Mouse (Mus musculus): ENCODE data around the gene Xpnpep3. TPM values are rescaled to one million over a fixed set of nuclear protein-coding genes. Genes with fewer than 3 reads are reported as not detected.
"Not testable (repeated sequence)": the region's sequence is repeated elsewhere in the genome, so short reads cannot be mapped to it uniquely, and the experiment has no call there.

Gene Xpnpep3
- polyA plus RNA-seq, 1 experiment from 2014 or later, result 5.2 TPM

DNA sequence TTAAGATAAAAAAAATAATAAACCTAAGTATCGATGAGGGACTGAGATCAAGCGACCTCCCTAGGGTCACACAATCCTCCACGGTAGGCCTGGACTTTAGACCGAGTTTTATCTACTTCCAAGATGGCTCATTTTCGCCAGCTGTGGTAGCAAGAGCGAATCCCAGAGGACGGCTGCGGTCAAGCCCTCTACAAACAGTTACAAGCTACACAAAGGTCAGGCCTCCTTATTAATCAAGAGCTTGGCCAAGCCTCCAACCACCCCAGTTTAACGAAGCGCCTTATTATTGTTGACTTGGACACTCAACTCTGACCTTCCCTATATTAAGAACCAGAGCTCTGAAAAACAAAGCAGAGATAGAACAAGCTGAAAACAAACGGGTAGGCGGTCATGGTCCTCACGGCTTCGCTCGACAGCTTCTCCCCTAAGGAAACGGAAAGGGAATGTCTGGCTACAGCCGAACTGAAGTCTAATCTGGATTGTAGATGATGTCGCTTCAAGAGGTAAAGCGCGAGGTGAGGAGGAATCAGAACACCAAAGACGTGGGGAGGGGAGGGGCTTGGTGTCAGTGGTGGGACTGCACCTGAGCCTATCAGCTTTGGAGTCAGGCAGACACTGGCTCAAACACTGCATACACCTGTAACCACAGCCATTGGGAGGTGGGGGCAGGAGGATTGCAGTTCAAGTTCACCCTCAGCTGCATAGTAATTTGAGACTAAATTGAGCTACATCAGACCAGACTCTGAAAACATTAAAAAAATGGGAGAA, 79.7 kb downstream of the Xpnpep3 start:
- no peak overlapping the region for H3K27ac ChIP-seq (ENCODE audit: low read depth, low read length)
- H3K9ac ChIP-seq (ENCODE audit: low read length), result no peak overlapping the region
- no peaks in the 10 kb centered on the region for H3K4me1 ChIP-seq (ENCODE audit: control insufficient read depth, insufficient read depth, low read length)
- WGBS, result 68% methylated on average over 21 of the region's 21 CpGs
- peaks cover 15% of the 10 kb centered on the region for H3K36me3 ChIP-seq (ENCODE audit: control insufficient read depth, insufficient read depth, low read length)
- no peak for DNase-seq (ENCODE audit: low spot score)
- no peaks in the 10 kb centered on the region for H3K9me3 ChIP-seq (replicated peaks; ENCODE audit: control insufficient read depth, low read length)
- no peaks in the 10 kb centered on the region for H3K27me3 ChIP-seq (replicated peaks; ENCODE audit: control insufficient read depth, insufficient read depth, low read length)
- no peak overlapping the region for H3K4me3 ChIP-seq (ENCODE audit: low read depth, low read length)
- ATAC-seq, result no peak
- H3K4me2 ChIP-seq (ENCODE audit: low read length), result no peak overlapping the region

DNA sequence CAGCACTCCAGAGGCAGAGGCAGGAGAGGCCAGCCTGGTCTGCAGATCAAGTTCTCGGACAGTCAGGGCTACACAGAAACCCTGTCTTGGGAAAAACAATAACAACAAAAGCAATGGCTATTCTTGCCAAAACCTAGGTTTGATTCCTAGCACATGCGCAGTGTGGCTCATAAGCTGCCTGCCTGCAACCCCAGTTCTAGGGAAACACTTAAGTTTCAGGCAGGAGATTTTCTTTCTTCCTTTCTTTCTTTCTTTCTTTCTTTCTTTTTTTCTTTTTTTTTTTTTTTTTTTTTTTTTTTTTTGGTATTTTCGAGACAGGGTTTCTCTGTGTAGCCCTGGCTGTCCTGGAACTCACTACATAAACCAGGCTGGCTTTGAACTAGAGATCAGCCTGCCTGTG, 80.3 kb downstream of the Xpnpep3 start:
- not testable (repeated sequence) for H3K9me3 ChIP-seq (replicated peaks; ENCODE audit: control insufficient read depth, low read length); ATAC-seq; H3K4me2 ChIP-seq (ENCODE audit: low read length); H3K27ac ChIP-seq (ENCODE audit: low read depth, low read length); H3K27me3 ChIP-seq (replicated peaks; ENCODE audit: control insufficient read depth, insufficient read depth, low read length); H3K9ac ChIP-seq (ENCODE audit: low read length); DNase-seq (ENCODE audit: low spot score); H3K4me1 ChIP-seq (ENCODE audit: control insufficient read depth, insufficient read depth, low read length); H3K4me3 ChIP-seq (ENCODE audit: low read depth, low read length); H3K36me3 ChIP-seq (ENCODE audit: control insufficient read depth, insufficient read depth, low read length)
- 63% methylated on average over 3 of the region's 3 CpGs for WGBS

DNA sequence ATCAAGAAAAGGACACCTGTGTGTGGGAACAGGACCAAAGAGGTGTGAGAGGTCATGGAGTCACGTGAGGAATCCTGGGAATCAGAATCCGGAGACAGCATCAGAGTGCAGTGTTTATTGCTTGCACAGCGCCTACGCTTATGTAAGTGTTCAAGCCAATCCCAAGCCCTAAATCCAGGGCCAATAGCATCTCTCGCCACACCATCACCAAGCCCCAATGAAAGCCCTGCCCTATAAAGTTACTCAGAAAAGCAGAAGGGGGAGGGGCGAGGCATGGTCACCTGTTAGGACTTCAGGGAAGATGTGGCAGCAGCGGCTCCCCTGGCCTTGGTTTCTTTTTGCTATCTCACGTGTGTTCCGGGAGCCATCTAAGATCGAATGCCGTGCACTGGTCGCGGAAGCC, 81.0 kb downstream of the Xpnpep3 start:
- 16% methylated on average over 13 of the region's 13 CpGs for WGBS
- peaks cover 2% of the 10 kb centered on the region; the same call in 1 of the 2 replicates for H3K36me3 ChIP-seq (ENCODE audit: control insufficient read depth, insufficient read depth, low read length)
- ATAC-seq (no peak), DNase-seq (ENCODE audit: low spot score) (peak; percentile 25)
- H3K4me3 ChIP-seq (ENCODE audit: low read depth, low read length), result no peak overlapping the region
- no peaks in the 10 kb centered on the region for H3K27me3 ChIP-seq (replicated peaks; ENCODE audit: control insufficient read depth, insufficient read depth, low read length)
- H3K9ac ChIP-seq (ENCODE audit: low read length), result no peak overlapping the region
- H3K9me3 ChIP-seq (replicated peaks; ENCODE audit: control insufficient read depth, low read length), result no peaks in the 10 kb centered on the region
- no peaks in the 10 kb centered on the region for H3K4me1 ChIP-seq (ENCODE audit: control insufficient read depth, insufficient read depth, low read length)
- peak overlapping the region; percentile 38; the same call in 1 of the 2 replicates for H3K4me2 ChIP-seq (ENCODE audit: low read length)
- no peak overlapping the region for H3K27ac ChIP-seq (ENCODE audit: low read depth, low read length)

DNA sequence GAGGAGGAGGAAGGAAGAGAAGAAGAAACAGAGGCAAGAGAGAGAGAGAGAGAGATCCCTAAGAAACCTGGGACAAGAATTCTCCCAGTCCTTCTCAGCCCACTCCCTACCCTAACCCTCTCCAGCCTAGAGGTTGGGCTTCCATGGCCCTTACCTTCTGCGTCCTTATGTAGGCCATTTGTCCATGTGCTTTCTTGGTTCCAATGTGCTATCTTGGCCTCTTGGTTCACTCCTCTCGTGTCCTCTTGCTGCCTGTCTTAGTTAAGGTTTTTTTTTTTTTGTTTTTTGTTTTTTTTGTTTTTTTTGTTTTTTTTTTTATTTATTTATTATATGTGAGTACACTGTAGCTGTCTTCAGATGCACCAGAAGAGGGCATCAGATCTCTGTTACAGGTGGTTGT, 83.0 kb downstream of the Xpnpep3 start:
- DNase-seq (ENCODE audit: low spot score) (no peak), ATAC-seq (no peak)
- Histone ChIP-seq H3K4me3 (ENCODE audit: low read depth, low read length) (no peak overlapping the region), H3K36me3 (ENCODE audit: control insufficient read depth, insufficient read depth, low read length) (no peaks in the 10 kb centered on the region), H3K4me1 (ENCODE audit: control insufficient read depth, insufficient read depth, low read length) (no peaks in the 10 kb centered on the region), H3K4me2 (ENCODE audit: low read length) (no peak overlapping the region), H3K9ac (ENCODE audit: low read length) (no peak overlapping the region), H3K27ac (ENCODE audit: low read depth, low read length) (no peak overlapping the region), H3K9me3 (replicated peaks; ENCODE audit: control insufficient read depth, low read length) (no peaks in the 10 kb centered on the region), H3K27me3 (replicated peaks; ENCODE audit: control insufficient read depth, insufficient read depth, low read length) (no peaks in the 10 kb centered on the region)
- WGBS, result 75% methylated on average over 2 of the region's 2 CpGs

DNA sequence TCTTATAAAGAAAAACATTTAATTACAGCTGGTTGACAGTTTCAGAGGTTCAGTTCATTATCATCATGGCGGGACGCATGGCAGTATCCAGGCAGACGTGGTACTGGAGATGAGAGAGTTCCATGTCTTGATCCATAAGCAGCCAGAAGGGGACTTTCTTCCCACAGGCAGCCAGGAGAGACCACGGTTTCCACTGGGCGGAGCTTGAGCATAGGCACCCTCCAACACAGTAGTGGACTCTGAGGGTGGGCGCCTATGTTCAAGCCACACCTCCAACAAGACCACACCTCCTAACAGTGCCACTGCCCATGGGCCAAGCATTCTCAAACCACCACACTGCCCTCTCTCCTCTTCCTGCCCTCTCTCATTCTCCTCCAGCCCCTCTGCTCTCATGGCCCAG, 83.8 kb downstream of the Xpnpep3 start:
- H3K27me3 ChIP-seq (replicated peaks; ENCODE audit: control insufficient read depth, insufficient read depth, low read length), result no peaks in the 10 kb centered on the region
- H3K9me3 ChIP-seq (replicated peaks; ENCODE audit: control insufficient read depth, low read length), result no peaks in the 10 kb centered on the region
- H3K4me3 ChIP-seq (ENCODE audit: low read depth, low read length), result no peak overlapping the region
- WGBS, result 85% methylated on average over 6 of the region's 6 CpGs
- H3K4me2 ChIP-seq (ENCODE audit: low read length), result no peak overlapping the region
- no peak overlapping the region for H3K9ac ChIP-seq (ENCODE audit: low read length)
- H3K4me1 ChIP-seq (ENCODE audit: control insufficient read depth, insufficient read depth, low read length), result no peaks in the 10 kb centered on the region
- ATAC-seq, result no peak
- no peak for DNase-seq (ENCODE audit: low spot score)
- H3K27ac ChIP-seq (ENCODE audit: low read depth, low read length), result no peak overlapping the region
- no peaks in the 10 kb centered on the region for H3K36me3 ChIP-seq (ENCODE audit: control insufficient read depth, insufficient read depth, low read length)

DNA sequence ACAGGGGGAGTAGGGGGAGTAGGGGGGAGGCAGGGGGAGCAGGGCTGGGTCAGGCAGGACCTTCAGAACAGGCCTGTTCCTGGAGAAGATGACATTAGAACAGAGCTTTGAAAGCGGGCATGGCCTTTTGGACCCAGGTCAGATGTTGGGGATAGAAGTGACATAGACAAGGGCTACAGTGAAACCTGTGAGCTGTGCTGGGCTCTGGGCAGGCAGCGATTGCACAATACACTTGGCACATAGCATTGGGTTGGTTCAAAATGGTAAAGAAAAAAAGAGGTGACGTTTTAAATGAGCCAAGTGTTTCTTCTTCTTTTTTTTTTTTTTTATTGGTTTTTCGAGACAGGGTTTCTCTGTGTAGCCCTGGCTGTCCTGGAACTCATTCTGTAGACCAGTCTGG, 85.5 kb downstream of the Xpnpep3 start:
- ATAC-seq, result no peak
- no peak overlapping the region for H3K27ac ChIP-seq (ENCODE audit: low read depth, low read length)

DNA sequence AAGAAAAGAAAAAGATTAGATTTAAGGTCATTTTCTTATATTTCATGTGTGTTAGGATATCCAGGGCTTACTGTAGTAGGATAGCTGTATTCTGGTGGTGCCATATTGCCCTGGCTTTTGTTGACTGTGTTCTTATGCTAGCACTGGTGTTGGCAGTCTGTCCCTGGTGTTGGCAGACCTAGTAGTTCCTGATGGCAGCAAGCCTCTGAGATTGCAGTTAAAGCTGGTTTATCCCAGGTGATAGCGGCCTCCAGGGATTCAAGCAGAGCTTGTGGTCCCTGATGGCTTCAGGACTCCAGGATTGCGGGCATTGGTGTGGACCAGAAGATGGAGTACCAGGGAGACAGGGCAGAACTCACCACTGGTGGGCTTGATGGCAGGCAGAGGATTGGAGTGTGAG, 103.5 kb downstream of the Xpnpep3 start:
- no peak overlapping the region for H3K4me3 ChIP-seq (ENCODE audit: low read depth, low read length)
- WGBS, result 94% methylated on average over 2 of the region's 2 CpGs
- H3K27ac ChIP-seq (ENCODE audit: low read depth, low read length), result no peak overlapping the region
- H3K4me2 ChIP-seq (ENCODE audit: low read length), result no peak overlapping the region
- H3K9ac ChIP-seq (ENCODE audit: low read length), result no peak overlapping the region
- no peak for DNase-seq (ENCODE audit: low spot score)
- no peaks in the 10 kb centered on the region for H3K4me1 ChIP-seq (ENCODE audit: control insufficient read depth, insufficient read depth, low read length)
- no peaks in the 10 kb centered on the region for H3K27me3 ChIP-seq (replicated peaks; ENCODE audit: control insufficient read depth, insufficient read depth, low read length)
- H3K36me3 ChIP-seq (ENCODE audit: control insufficient read depth, insufficient read depth, low read length), result no peaks in the 10 kb centered on the region
- ATAC-seq, result no peak
- no peaks in the 10 kb centered on the region for H3K9me3 ChIP-seq (replicated peaks; ENCODE audit: control insufficient read depth, low read length)

More for the DNA sequence above, 85.5 kb downstream of the Xpnpep3 start:
- WGBS, result 86% methylated on average over 4 of the region's 4 CpGs
- no peak overlapping the region for H3K4me3 ChIP-seq (ENCODE audit: low read depth, low read length)
- H3K36me3 ChIP-seq (ENCODE audit: control insufficient read depth, insufficient read depth, low read length), result no peaks in the 10 kb centered on the region
- H3K4me1 ChIP-seq (ENCODE audit: control insufficient read depth, insufficient read depth, low read length), result no peaks in the 10 kb centered on the region
- H3K4me2 ChIP-seq (ENCODE audit: low read length), result no peak overlapping the region
- H3K9ac ChIP-seq (ENCODE audit: low read length), result no peak overlapping the region
- no peaks in the 10 kb centered on the region for H3K9me3 ChIP-seq (replicated peaks; ENCODE audit: control insufficient read depth, low read length)
- DNase-seq (ENCODE audit: low spot score), result no peak
- no peaks in the 10 kb centered on the region for H3K27me3 ChIP-seq (replicated peaks; ENCODE audit: control insufficient read depth, insufficient read depth, low read length)

DNA sequence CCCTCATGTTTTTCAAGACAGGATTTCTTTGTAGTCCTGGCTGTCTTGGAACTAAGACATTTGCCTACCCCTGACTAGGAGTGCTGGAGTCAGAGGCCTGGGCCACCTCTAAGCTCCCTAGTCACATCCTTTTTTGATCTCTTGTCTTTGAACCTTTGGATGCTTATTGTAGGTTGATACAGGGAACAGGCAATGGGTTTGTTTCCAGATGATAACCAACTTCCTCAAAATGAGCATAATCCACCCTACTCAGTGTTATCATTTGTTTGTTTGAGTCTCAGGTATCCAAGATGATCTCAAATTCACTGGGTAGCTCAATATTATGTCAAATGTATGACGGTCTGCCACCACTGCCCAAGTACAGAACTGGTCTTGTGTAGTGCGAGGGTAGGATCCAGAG, 104.1 kb downstream of the Xpnpep3 start:
- Histone ChIP-seq H3K36me3 (ENCODE audit: control insufficient read depth, insufficient read depth, low read length) (no peaks in the 10 kb centered on the region), H3K27me3 (replicated peaks; ENCODE audit: control insufficient read depth, insufficient read depth, low read length) (no peaks in the 10 kb centered on the region), H3K4me3 (ENCODE audit: low read depth, low read length) (no peak overlapping the region), H3K27ac (ENCODE audit: low read depth, low read length) (no peak overlapping the region), H3K9me3 (replicated peaks; ENCODE audit: control insufficient read depth, low read length) (no peaks in the 10 kb centered on the region), H3K4me2 (ENCODE audit: low read length) (no peak overlapping the region), H3K4me1 (ENCODE audit: control insufficient read depth, insufficient read depth, low read length) (no peaks in the 10 kb centered on the region), H3K9ac (ENCODE audit: low read length) (no peak overlapping the region)
- ATAC-seq (no peak), DNase-seq (ENCODE audit: low spot score) (no peak)
- 94% methylated on average over 2 of the region's 2 CpGs for WGBS

Measured in forebrain, embryonic 14.5 days (tissue).